Mouse (Mus musculus) stomach, postnatal 0 days (tissue): ENCODE results near the gene Matk. TPM values are rescaled to one million over a fixed set of nuclear protein-coding genes. Genes with fewer than 3 reads are reported as not detected.

ENCODE experiments used
- ATAC-seq: fragments of 200-750 bp; cut with Nextera tagmentation; 2 replicates; pipeline ENCODE4 v1.8.0; 2017; ENCODE audit not compliant: low FRiP score, low TSS enrichment
- DNase-seq: peaks from one replicate; pipeline ENCODE4 v3.0.0-alpha.2; 2016; ENCODE audit warnings: low spot score
- H3K27ac ChIP-seq: fragments of 300-500 bp; sonication (generic); replicated peaks from 2 replicates; pipeline ENCODE4 v1.5.1; 2014; ENCODE audit warnings: mild to moderate bottlenecking, control low read depth
- H3K27me3 ChIP-seq: fragments of 300-500 bp; sonication (generic); 2 replicates; pipeline ENCODE4 v1.6.1; 2014; ENCODE audit warnings: low read length; ENCODE audit not compliant: control insufficient read depth, insufficient read depth
- H3K36me3 ChIP-seq: fragments of 300-500 bp; sonication (generic); 2 replicates; pipeline ENCODE4 v1.6.1; 2014; ENCODE audit warnings: low read length, mixed read lengths; ENCODE audit not compliant: control insufficient read depth, insufficient read depth
- H3K4me1 ChIP-seq: fragments of 300-500 bp; sonication (generic); replicated peaks from 2 replicates; pipeline ENCODE4 v1.6.1; 2014; ENCODE audit warnings: antibody characterized with exemption; ENCODE audit not compliant: control insufficient read depth, insufficient read depth
- H3K4me2 ChIP-seq: fragments of 300-500 bp; sonication (generic); replicated peaks from 2 replicates; pipeline ENCODE4 v1.6.1; 2014; ENCODE audit warnings: low read depth, mild to moderate bottlenecking, control low read depth, moderate library complexity
- H3K4me3 ChIP-seq: fragments of 300-500 bp; sonication (generic); 2 replicates; pipeline ENCODE4 v1.5.1; 2014; ENCODE audit warnings: low read depth, low read length, control low read depth
- H3K9ac ChIP-seq: fragments of 300-500 bp; sonication (generic); 2 replicates; pipeline ENCODE4 v1.6.1; 2014; ENCODE audit warnings: mild to moderate bottlenecking, low read length, control low read depth, mixed read lengths
- H3K9me3 ChIP-seq: fragments of 300-500 bp; sonication (generic); 2 replicates; pipeline ENCODE4 v1.6.1; 2016; ENCODE audit warnings: low read length; ENCODE audit not compliant: control insufficient read depth
- CTCF ChIP-seq: IDR thresholded peaks from 2 replicates; pipeline ENCODE4 v1.5.1; 2016; ENCODE audit warnings: antibody characterized with exemption, low read depth, mild to moderate bottlenecking, moderate library complexity
- EP300 ChIP-seq: optimal IDR thresholded peaks from 2 replicates; pipeline ENCODE3; 2016; ENCODE audit warnings: antibody characterized with exemption
- WGBS: fragments of 180-500 bp; shearing (Covaris S2); extraction: QIAGEN DNeasy Blood & Tissue Kit; methylation state at CpG from one replicate; pipeline ENCODE4 v1.1.7; 2014; 5-methylcytosine and 5-hydroxymethylcytosine counted together
- polyA plus RNA-seq: library from polyadenylated mRNA; unstranded; fragments of >200 nt; fragmentation: Nextera tagmentation; extraction: Ambion mirVana; gene quantifications from 2 replicates; pipeline ENCODE4 v1.2.1, GENCODE M21; 2015

Gene Matk
- polyA plus RNA-seq, 1 experiment from 2014 or later: 1.0 TPM

DNA sequence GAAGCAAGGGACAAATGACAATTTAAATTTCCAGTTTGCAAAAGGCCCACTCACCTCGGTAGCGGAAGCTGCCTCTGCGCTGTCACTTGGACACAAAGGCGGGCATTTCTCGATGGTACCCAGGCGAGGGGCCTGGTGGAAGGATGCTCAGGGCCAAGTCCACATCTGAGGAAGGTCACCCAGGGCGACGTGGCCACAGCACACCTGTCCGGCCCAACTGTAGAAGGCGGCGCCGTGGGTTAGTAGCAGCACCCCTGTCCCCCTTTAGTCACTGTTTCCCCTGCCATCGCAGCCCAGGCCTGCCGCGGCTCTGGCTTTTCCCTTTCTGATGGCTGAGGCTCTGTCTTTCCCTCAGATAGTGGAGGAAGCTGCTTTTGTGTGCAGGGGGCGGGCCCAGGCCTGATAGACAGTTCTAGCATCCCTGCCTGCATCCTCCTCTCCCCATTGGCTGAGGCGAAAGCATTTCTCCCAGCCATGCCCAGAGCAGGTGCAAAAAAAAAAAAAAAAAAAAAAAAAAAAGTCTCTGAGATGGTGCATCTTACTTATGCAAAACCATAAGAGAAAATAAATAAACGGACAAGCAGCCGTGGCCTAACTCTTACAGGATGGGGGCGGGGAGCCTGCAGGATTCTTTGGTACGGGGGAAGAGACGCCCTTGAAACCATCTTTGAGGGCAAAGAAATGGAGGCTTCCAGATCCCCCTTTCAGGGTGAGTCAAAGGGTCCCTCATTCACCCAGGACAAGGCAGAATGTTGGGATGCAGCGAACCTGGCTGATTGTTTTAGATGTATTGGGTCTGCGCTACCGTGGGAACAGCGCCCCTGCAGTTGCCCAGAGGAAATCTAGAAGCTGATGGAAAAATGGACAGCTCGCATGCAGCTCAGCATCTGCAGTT, 22.1 kb upstream of the Matk start, which contains the start of gene Atcay:
Gene Atcay, minus strand, starts transcription at position 396 of the 895 bp plus-strand sequence.
- 11% methylated on average over 27 of the region's 27 CpGs for WGBS
- 0 out of 2 replicates have a peak within 1 kb of the TSS, but pooled peaks have one; percentile 2 for H3K4me3 ChIP-seq

DNA sequence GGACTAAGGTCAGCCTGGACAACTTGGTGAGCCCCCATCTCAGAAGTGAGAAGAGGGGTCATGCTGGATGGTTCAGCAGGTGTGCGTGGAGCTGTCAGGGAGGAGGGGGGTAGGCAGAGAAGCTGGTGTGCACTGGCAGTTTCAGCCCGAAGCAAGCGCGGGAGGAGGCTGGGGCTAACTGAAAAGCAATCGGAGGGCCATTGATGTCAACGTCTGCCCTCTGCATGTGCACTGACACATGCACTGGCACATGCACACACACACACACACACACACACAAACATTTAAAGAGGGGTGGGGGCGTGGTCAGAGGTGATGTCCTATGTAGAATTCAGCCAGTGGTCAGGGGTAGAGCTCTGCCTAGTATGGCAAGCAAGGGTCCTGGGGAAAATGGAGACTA, 21.3 kb upstream of the Matk start:
- Histone ChIP-seq H3K27ac (no peak overlapping the region), H3K36me3 (no peaks in the 10 kb centered on the region), H3K4me3 (no peak overlapping the region), H3K9ac (no peak overlapping the region), H3K9me3 (no peaks in the 10 kb centered on the region), H3K4me2 (no peak overlapping the region), H3K27me3 (peaks cover 3% of the 10 kb centered on the region; the same call in 1 of the 2 replicates), H3K4me1 (no peaks in the 10 kb centered on the region)
- WGBS: 48% methylated on average over 7 of the region's 7 CpGs
- TF ChIP-seq EP300 (no peak), CTCF (no peak)
- ATAC-seq (no peak), DNase-seq (no peak)

More for the DNA sequence above, 22.1 kb upstream of the Matk start, which contains the start of gene Atcay:
- no peaks in the 10 kb centered on the region for H3K4me1 ChIP-seq
- no peak within 1 kb of the TSS for H3K27ac ChIP-seq
- no peak within 1 kb of the TSS for H3K9ac ChIP-seq
- no peaks in the 10 kb centered on the region for H3K9me3 ChIP-seq
- no peak within 1 kb of the TSS for H3K4me2 ChIP-seq
- H3K27me3 ChIP-seq: peaks cover 3% of the 10 kb centered on the region; the same call in 1 of the 2 replicates
- TF ChIP-seq EP300: no peak
- TF ChIP-seq CTCF: peak; percentile 74
- H3K36me3 ChIP-seq: no peaks in the 10 kb centered on the region
- DNase-seq: no peak
- no peak for ATAC-seq

DNA sequence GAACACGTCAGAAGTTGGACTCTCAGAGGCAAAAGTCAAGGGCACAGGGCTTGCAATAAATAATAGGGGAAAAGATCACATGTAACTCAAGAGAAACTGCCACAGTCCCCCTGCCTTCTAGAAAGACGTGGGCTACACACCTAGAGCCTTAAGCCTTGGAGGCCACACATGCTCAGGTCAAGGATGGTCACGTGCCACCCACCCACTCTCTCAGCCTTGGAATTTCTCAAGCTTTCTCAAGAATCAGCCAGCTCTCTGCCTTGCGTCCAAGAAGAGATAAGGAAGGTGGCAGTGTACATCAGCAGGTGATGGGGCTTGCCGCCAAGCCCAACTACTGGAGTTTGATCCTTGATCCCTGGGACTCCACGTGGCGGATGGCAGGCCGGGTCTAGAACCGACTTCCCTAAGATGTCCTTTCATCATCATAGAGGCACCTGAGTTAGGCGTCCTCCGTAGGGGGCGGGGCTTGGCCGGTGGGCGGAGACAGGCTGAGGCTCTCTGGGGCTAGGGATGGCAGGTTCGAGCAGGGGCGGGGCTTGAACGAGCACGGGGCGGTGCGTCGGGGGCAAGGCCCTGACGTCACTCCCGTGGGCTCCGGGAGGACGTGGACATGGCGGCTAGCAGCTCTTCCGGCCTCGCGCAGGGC, 20.0 kb upstream of the Matk start, which contains the start of gene Zfr2:
Gene Zfr2, plus strand, starts transcription at position 576 of the 646 bp plus-strand sequence.
- ATAC-seq (peak; percentile 92), DNase-seq (peak; percentile 98)
- no peak for TF ChIP-seq CTCF
- no peak for TF ChIP-seq EP300
- H3K4me2 ChIP-seq: peak within 1 kb of the TSS; percentile 67
- H3K27ac ChIP-seq: peak within 1 kb of the TSS; percentile 81
- peak within 1 kb of the TSS; percentile 77 for H3K9ac ChIP-seq
- no peaks in the 10 kb centered on the region for H3K9me3 ChIP-seq
- H3K27me3 ChIP-seq: peaks cover 3% of the 10 kb centered on the region; the same call in 1 of the 2 replicates
- H3K4me3 ChIP-seq: peak within 1 kb of the TSS; percentile 67
- no peaks in the 10 kb centered on the region for H3K4me1 ChIP-seq
- 9% methylated on average over 19 of the region's 29 CpGs for WGBS
- no peaks in the 10 kb centered on the region for H3K36me3 ChIP-seq

DNA sequence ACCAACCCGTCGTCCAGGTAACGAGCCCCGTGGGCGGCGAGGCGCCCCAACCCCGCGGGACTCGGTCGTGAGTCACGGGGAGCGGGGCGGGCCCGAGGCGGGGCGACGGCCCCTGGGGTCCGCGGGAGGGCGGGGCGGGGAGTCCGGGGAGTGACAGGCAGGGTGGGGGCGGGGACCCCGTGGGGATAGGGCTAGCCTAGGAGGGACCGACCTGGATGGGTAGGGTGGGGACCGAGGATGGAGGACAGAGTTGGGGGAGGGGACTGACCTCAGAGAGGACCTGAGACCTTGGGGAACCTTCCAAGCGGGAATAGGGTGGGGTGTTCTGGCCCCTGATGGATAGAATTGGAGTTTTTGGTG, 19.5 kb upstream of the Matk start:
- Histone ChIP-seq H3K9ac (peak overlapping the region; percentile 77), H3K4me3 (peak overlapping the region; percentile 67), H3K27me3 (peaks cover 3% of the 10 kb centered on the region; the same call in 1 of the 2 replicates), H3K9me3 (no peaks in the 10 kb centered on the region), H3K4me1 (no peaks in the 10 kb centered on the region), H3K27ac (peak overlapping the region; percentile 81), H3K4me2 (peak overlapping the region; percentile 67), H3K36me3 (no peaks in the 10 kb centered on the region)
- DNase-seq: no peak
- TF ChIP-seq CTCF: no peak
- no peak for TF ChIP-seq EP300
- WGBS: 4% methylated on average over 20 of the region's 28 CpGs
- no peak; the same call in 1 of the 2 replicates for ATAC-seq

DNA sequence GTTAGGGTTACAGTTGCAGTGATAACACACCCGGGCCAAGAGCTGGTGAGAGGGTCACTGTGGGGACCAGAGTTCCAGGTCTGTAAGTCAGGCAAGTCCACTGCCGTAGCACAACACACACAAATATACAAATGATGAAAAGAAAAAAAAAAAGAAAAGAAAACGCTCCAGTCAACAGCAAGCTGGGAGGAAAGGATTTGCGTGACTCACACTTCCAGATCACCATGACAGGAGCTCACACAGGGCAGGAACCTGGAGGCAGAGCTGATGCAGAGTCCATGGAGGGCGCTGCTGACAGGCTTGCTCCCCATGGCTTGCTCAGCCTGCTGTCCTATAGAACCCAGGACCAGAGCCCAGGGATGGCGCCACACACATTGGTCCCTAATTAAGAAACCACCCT, 18.5 kb upstream of the Matk start:
- no peaks in the 10 kb centered on the region for H3K4me1 ChIP-seq
- TF ChIP-seq EP300 (no peak), CTCF (no peak)
- no peaks in the 10 kb centered on the region for H3K9me3 ChIP-seq
- no peak overlapping the region for H3K9ac ChIP-seq
- no peak overlapping the region for H3K4me2 ChIP-seq
- no peak for ATAC-seq
- no peaks in the 10 kb centered on the region for H3K36me3 ChIP-seq
- no peak for DNase-seq
- 61% methylated on average over 6 of the region's 6 CpGs for whole genome bisulfite sequencing
- H3K4me3 ChIP-seq: no peak overlapping the region
- H3K27me3 ChIP-seq: peaks cover 3% of the 10 kb centered on the region; the same call in 1 of the 2 replicates
- H3K27ac ChIP-seq: no peak overlapping the region
